Mouse (Mus musculus): ENCODE data around the gene Tns1.

Tns1 gene

DNA sequence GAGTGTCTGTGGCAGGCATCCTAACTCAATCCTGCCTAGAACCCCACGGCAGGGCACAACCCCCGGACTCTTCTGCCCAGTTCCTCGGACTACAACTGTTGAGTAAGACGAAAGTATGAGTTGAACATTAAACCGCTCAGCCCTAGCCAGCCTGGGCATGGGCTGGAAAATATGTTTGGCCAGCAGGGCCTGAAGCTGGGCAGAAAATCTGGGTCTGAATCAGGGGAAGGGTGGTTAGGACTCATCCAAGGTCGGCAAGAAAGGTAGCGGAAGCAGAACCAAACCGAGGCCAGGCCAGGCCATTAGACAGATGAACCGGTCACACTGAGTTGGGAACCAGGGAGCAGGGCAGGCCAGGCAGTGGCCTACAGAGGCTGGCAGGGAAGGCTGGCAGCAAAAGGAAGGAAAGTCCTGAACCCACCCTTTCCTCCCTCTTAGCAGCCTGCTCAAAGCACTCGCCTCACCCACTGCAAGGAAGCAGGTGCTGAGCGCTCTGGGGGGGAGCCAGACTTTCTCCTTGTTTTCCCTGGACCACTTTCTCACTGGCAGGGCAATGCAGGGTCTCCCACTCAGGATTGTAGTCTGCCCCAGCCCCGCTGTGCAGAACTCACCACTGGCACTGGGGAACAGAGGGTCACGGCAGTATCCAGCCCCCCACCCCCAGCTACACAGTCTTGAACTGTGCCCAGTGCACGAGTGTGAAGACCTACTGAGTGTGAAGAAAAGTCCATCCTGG is 110.8 kb downstream of the Tns1 start:
- DNase-seq (ENCODE audit: low read depth, low spot score): no peak

DNA sequence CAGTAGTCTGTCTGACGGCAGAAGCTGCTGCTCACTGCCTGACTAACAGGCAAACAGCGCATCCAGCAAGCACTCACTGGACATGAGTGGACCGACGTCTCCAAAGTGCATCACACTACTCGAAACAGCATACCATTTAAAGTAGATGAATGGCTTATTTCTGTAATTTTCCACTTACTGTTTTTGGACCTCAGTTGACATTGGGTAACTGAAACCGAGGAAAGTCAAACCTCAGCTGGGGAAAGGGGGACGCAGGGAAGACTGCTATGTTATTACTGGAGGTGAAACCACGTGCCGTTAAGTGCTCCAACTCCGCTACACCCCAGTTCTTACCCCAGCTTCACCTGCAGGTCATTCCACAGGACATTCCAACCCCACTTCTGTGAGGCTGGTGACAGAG is 111.5 kb downstream of the Tns1 start:
- DNase-seq (ENCODE audit: low read depth, low spot score): no peak

DNA sequence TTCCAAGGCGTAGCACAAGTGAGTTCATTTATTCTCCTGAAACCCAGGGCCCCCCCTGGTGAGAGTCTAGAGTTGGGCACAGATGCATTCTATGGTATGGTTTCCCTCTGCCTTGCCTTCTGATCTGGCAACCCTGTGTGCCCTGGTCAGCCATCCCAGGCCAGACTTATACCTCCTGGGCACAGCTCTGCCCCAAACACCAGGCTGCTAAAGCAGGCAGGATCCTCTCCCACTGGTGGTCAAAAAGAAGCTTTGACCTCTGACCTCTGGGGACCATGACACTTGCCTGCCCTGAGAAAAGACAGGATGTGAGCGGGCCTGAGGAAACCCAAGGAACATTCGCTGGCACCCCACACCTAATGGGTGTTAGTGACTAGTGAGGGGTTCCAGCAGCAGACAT is 114.8 kb downstream of the Tns1 start:
- no peak for DNase-seq (ENCODE audit: low read depth, low spot score)

DNA sequence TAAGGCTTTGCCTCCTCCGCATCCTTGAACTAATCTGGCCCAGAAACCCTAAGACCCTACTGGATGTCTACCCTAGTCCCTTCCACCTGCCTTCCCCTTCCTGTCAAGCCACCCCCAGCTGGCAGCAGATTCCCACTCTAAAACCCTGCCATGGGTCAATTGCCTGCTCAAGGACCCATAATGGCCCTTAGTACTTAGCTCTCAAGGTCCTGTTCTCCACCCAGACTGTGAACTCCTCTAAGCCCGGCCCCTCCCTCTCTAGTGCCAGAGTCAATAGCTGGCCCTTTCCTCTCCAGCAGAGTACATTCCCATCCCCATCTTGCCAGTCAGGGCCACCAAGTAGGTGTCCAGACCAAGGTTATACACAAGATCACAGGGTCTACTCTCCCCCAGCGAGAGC is 115.3 kb downstream of the Tns1 start:
- no peak for DNase-seq (ENCODE audit: low read depth, low spot score)

DNA sequence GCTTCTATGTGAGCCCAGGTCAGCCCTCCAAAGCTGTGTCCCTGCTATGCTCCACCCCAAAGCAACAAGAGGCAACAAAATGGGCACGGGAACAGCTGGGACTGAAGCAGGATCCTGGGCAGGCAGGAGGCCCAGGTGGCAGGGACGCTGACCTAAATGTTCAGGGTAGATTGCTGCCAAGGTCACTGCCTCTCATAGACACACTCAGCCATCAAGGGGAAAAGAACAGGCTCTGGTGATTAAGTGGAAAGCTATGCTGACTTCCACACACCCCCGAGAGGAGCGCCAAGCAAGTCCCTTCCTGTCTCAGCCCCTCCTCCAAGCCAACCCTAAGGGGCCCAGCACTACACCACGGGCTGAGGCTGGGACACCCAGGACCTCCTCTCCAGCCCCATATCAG is 115.8 kb downstream of the Tns1 start:
- no peak for DNase-seq (ENCODE audit: low read depth, low spot score)

DNA sequence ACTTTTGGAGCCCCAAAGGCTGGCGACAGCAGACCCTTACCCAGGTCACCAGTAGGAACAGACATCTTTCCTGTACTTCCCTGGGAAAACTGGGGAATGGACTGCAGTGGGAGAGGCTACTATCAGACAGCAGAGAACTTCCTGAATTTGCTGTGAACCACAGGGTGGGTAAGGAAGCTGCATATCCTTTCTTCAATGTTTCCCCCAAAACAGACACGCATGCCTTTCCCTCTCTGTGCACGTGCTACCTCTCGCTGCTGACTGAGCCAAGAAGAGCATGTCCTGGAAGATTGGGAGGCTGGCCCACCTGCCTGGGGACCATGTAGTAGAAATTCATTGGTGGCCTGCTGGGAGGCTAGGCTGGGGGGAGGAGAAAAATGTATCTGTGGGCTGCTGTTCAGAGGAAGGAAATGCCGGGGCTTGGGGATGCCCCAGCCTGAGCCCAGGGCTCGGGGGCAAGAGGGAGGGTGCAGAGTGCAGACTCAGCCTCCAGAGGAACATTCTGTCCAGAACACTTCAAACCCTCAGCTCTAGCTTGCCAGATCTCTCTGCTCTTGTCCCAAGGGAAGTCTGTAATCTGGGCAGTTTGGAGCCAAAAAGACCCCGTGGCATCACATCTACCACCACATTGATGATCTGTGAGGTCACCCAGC is 116.7 kb downstream of the Tns1 start:
- no peak for DNase-seq (ENCODE audit: low read depth, low spot score)

DNA sequence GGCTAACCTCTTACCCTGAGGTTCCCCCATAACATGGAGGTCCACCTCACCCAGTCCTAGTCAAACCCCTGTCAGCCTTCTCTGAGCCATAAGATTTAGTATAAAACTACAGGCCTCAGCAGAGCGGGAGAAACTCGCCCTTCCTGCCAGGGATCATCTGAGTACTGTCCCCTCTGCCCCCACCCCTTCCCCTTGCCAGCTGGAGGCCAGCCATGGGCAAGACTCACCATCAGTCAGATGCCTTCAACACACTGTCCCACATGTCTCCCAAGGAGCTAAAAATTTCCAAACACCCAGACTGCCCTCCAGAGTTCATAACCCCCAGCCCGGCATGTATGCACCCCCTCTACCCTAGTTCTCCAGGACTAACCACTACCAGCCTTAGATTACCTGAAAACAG is 119.2 kb downstream of the Tns1 start:
- DNase-seq (ENCODE audit: low read depth, low spot score): no peak

DNA sequence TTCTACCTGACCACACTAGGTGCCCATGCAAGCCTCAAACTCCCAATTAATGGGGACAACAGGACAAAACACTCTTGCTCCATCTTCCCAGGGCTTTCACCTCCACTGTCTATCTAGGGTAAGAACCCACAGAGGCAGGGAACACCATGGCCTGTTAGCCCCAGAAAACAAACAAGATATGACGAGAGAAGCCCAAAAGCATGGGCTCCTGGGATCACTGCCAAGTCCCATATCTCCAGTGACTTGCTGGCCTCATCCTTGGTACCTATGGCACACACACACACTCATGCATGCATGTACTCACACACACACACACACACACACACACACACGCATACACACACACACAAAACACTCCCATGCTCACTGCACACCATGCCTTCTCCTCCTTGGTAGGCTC is 120.5 kb downstream of the Tns1 start:
- no peak for DNase-seq (ENCODE audit: low read depth, low spot score)

DNA sequence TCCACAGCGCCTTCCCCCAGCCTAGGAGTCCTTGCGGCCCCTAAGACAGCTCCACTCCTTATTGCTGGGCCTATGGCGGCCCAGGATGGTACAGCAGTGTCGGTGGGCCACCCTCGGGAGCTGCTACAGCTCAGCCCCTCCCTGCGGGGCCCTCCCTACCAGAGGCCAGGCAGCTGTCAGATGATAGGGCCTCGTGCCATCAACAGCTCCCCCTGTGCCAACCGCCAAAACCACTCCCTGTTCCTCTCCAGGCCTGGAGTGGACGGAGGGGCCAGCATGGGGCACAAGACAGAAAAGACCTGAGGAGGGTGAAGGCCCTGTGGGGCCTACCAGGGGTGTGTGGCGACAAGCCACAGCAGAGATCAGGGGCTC is 122.8 kb downstream of the Tns1 start:
- no peak for DNase-seq (ENCODE audit: low read depth, low spot score)

DNA sequence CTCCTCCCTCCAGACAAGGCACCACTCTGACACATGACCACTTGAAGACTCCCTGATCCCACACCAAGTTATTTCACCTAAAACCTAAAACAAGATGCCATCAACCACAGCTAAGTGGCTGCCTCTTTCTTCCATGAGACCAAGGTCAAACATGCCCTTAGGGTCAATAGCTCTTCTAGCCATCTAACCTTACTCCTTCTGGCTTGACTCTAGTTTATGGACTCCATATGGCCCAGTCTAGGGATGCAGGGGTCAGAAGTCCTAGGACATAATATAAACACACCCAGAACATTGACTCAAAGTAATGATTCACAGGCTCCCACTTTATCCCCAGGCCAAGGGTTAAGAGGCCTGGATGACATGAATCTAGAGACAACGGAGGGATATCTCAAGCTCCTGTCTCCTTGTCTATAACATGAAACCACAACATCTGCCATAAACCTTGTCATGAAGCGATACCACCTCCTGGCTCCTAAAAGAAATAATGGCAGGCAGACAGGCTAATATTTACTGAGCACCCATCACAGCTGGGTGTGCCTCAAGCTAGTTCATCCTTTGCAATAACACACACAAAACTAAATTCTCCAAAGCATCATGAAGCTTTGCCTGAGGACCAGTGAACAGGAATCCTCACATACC is 123.3 kb downstream of the Tns1 start:
- DNase-seq (ENCODE audit: low read depth, low spot score): no peak

DNA sequence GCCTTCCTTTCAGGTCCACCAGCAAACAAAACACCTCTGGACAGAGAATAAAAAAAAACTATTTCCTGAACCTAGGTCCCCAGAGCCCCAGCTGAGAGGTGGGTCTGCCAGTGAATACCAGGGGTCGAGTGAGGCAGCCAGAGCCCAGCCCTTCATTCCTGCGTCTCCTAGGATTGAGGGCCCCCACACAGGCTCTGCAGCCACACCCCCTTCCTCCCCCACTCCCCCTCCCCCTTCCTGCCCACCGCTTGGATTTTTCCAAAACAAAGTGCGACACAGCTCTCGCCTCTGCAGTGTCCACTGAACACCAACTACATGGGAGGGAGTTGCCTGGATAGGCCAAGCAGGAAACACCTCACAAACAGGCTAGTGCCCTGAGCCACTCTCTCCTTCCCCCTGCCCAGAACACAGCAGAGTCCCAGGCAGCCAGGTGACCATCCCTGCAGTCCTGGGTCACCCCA is 124.0 kb downstream of the Tns1 start:
- no peak for DNase-seq (ENCODE audit: low read depth, low spot score)

DNA sequence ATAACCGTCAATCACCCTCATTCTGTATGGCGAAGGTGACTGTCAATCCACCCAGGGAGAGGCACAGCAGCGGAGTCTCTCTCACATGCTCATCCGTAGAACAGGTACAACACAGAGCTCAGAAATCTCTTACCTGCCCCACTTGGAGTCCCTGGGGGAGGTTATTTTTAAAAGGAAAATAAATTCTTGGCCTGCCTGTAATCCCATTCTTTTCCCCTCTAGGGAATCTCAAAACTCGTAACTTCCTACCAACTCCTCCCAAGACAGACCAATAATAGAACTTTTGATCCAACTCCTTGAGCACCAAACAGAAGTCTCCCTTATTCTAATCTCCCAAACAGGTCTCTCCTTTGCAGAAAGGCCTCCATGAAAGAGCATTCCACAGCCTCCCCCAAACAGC is 124.7 kb downstream of the Tns1 start:
- DNase-seq (ENCODE audit: low read depth, low spot score): no peak

DNA sequence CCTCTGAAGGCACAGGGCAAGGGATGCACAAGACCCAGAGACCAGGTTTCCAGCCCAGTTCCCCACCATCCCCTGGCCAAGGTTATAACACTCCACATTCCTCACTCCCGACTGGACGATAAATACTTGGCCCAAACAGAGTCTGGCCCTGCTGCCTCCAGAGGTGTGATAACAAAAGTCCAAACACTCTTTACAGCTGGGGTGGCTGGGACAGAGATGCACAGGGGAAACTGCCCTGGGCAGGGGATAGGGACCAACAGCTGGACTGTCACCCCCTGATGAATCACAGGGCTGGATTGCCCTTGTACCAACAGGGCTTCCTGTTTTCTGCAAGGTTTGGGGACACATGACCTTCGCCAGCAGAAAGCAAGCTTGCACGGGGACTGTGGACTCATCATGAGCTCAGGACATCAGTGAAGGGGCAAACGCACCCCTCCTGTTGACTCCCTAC is 125.3 kb downstream of the Tns1 start:
- no peak for DNase-seq (ENCODE audit: low read depth, low spot score)

DNA sequence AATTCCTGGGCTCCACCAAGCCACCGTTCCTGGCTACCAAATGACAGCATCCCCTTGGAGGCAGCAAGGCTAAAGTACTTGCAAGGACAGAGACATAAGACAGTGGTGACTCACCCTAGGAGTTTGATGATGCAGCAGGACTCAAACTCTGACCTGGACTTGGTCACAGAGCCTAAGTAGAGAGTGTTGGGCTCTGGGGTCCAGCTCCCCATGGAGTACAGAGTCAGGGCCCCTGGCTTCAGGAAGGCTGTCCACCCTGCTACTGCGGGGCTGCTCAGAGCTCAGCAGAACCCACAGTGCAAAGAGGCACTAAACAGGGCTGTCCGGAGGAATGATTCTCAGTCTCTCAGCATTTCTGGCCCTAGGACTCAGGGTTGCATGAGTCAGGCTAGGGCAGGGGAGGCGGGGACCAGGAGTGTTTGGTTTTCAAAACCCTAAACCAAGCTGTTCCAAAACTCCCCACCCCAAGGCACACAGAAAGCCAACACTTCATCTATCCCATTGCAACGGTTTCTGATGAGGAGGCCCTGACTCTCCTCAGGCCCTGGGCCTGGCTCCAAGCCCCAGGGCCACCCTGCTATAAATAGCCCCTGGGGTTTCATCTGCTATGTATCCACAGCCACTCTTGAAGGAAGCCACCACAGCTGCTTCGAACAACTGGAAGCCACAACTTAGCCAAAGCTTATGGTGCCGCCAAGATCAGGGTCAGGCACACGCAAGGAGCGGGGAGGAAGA is 126.0 kb downstream of the Tns1 start:
- DNase-seq (ENCODE audit: low read depth, low spot score): no peak

DNA sequence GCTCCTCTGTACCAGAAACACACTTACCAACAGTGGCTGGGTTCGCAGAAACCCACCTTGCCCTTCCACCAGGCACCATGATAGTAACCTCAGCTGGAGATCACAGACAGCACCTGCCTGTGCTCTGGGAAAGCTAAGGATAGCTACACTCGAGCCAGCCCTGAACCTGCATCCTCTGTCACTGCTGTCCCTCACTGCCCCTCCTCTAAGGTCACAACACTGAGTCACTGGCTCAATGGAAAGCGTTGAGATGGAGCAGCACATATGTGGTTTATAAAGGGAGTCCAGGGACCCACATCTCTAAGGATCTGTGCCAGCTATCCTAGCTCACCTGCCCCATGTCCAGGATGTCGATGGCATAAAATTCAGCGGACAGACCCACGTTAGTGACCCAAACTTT is 126.9 kb downstream of the Tns1 start:
- DNase-seq (ENCODE audit: low read depth, low spot score): no peak

DNA sequence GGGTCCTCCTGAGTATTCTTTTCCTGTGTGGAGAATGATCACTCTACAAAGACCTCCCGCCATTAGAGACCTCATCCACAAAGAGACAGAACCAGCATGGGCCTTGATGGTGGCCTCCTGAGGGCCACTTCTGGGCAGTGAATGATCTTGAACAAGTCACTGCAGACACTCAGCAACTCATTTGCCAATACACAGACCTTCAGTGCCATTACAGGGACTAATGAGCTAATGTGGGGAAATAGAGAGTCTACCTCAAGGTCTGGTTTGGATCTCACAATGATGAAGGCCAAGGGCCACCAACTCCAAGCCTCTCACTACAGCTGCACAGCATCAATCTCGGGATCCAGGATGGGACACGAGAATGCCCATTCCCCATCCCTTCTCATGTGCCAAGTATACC is 127.6 kb downstream of the Tns1 start:
- no peak for DNase-seq (ENCODE audit: low read depth, low spot score)

DNA sequence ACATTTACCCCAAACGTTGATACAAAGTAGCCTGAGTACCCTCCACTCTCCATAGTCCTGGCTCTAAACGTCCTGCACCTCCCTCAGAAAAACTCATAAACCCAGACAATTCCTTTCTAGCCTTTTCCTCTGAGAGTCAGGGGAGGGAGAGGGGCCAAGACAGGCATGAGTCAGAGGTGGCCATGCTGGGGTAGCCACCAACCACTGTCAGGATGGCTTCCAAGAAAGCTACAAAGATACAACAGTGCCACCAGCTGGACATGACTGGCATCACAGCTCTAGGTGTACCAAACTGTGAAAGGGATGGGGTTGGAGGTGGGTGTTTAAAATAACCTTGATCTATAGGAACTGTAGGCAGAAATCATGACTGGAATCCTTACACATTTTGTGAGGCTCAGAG is 128.0 kb downstream of the Tns1 start:
- DNase-seq (ENCODE audit: low read depth, low spot score): peak; percentile 42

DNA sequence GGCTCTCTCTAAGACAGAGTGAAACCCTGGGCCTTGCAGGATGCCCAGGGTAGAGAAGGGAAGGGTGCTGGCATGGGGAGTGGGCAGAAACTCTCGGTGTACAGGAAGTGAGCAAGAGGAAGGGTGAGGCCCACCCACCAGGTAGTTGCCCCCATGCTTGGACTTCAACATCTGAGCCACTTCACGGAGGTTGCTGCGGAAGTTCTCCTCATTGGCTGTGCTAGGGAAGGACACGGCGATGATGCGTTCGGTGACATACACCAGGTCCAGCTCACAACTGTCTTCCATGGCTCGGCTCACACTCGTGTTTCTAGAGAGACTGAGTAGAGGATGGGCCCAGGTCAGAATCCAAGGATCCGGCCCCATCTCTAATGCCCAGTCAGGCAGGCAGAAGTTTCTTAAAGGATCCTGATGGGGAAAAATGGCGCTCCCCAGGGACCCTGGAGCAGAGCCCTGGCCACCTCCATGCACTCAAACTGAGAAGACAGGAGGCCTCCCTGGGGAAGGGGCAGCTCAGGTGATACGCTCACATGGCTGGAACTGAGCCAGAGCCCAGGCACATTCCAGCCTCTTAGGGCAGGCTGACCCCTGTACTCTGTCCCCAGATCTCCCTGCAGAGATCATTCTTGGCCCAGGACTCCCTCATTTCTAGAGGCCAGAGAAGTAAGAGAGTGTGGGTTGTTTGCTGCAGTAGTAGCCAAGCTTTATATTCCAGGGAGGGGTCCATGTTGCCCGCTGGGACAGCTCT is 129.0 kb downstream of the Tns1 start:
- DNase-seq (ENCODE audit: low read depth, low spot score): no peak

DNA sequence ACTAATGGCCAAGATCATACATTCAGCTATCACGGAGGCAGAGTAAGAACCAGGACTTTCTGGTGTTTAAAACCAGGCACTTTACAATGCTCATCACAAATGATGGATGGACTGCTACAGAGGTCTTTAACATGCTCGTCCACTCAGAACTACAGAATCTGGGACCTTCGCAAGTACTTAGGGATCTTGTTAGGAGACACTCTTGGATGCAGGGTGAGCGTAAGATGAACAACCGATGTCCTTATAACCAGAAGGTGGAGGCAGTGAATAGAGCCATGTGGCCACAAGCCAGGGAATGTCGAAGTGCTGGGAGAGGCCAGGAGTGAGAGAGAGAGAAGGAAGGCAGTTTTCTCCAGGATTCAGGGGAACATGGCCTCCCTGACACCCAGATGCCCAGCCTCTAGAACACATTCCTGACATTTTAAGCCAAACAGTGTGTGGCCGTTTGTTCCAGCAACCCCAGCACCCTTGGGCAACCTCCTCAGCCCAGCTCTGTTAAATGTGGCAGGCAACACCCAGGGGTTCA is 130.3 kb downstream of the Tns1 start:
- no peak for DNase-seq (ENCODE audit: low read depth, low spot score)

DNA sequence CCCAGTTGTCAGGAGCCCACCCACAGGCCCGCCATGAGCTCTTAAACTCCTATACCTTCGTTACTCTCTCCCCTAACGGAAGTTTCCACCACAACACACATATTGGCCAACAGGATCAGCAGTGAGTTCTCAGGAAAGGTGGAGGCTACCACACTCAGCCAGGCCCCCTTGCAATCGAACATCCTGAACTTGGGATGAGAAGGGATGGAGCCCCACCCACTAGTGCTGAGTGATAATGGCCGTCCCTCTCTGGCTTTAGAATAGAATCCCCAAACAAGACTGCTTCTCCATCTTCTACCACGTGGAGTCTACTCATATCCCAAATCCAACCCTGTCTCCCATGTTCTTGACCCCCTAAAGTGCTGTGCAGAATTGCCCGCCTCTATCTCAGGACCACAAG is 131.0 kb downstream of the Tns1 start:
- no peak for DNase-seq (ENCODE audit: low read depth, low spot score)

DNA sequence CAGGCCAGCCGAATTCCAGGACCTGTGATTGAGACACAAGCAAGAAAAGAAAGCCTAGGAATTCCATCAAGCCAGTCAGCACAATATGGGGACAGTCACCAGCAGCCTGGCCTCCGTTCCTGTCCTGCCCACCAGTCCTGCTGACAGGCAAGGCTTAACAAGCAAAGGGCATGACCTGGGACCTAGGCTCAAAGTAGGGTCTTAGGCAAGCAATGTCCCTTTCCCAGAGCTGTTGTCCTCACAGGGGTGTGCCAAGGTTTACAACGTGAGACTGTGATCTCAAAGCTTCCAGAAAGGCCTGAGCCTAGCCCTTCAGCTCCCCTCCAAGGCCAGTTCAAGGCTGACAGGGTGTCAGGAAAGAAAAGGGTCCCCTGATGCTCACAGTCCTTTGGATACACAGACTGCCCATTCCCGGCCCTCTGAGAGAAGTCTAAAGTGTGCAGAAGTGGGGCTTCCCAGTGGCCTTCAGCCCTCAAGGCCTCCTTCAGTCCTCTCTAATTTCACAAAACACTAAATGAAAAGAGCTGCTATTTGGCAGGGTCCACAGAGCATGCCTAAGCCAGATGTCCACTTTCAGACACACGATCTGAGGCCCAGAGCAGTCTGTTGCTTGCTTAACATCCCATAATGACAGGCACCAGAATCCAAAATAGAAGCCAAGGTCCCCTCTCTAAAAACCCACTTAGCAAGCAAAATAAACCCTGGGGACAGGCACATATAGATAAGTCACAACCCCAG is 131.9 kb downstream of the Tns1 start:
- DNase-seq (ENCODE audit: low read depth, low spot score): no peak

Measured in A20 (cell line).